Mouse (Mus musculus) left cerebral cortex, postnatal 36 days (tissue): Measurements from ENCODE around the gene Shisa5. TPM values are rescaled to one million over a fixed set of nuclear protein-coding genes. Genes with fewer than 3 reads are reported as not detected.
A peak's percentile ranks its signal among the peaks of the same experiment; 100 is the strongest.

Source experiments
- DNase-seq, 2 experiments: peaks; one replicate each; pipeline ENCODE4 v3.0.0; 2021 to 2022; ENCODE audit warnings: low spot score in 2 of 2, mixed read lengths in 1 of 2
- intact Hi-C: fragments of 180-260 bp; cut with DNase I; formaldehyde crosslinking; loops from one replicate; pipeline ENCODE4 v1.15.1; 2025
- total RNA-seq, 2 experiments: library from RNA; stranded (reverse); gene quantifications; 2 replicates each; pipeline ENCODE4 v1.2.3; 2021

Shisa5 gene
- total RNA-seq, 2 experiments from 2014 or later: 63.9 to 74.8 TPM

- intact Hi-C loops: no loop called here
- no peak for DNase-seq
Observed at GRCm38 (mm10) chr9:109080516-109080915, 42.2 kb downstream of the Shisa5 start.

- intact Hi-C loops: no loop called here
- DNase-seq: no peak
Observed at GRCm38 (mm10) chr9:109081749-109082123, 43.4 kb downstream of the Shisa5 start.

GRCm38 (mm10) chr9:109082124-109082800 lies 43.9 kb downstream of the Shisa5 start, which contains the start of the genes Ccdc51 and Tma7:
Gene Ccdc51 (plus strand): TSS chr9:109082493.
Gene Tma7 (minus strand): TSS chr9:109082587.
- intact Hi-C loops: no loop called here
- peak; percentile 86 to 89 for DNase-seq

GRCm38 (mm10) chr9:109084922-109085321 lies 46.6 kb downstream of the Shisa5 start:
- DNase-seq: no peak
- intact Hi-C loops: loop anchor here (5.0 kb wide), 1 partner anchor 777 kb away; no protein-coding TSS in a partner anchor

GRCm38 (mm10) chr9:109087987-109088386 lies 49.6 kb downstream of the Shisa5 start:
- intact Hi-C loops: loop anchor here (2.0 to 5.0 kb wide), 2 partner anchors 35 to 774 kb away; no protein-coding TSS in a partner anchor
- peak; percentile 26 to 31 for DNase-seq

DNA sequence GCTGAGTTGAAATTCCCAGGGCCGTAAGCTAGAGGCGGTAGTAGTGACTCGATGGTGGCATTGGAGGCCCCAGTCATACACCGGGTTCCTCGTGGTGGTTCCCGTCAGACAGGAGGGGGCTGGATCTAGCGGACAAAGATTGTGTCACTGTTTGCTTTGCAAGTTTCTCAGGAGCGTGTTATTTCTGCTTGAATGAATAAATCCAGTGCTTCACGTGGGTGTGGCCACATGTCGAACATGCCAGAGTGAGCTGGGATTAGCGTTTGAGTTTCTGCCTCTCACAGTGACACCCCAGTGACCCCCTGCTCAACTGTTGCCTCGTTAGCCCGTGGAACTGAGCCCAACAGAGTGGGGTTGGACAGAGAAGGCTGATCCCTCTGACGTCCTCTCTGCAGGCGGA lies 52.1 kb downstream of the Shisa5 start:
- intact Hi-C loops: loop anchor here (10.0 kb wide), 1 partner anchor 744 kb away; the partner anchor contains the start of gene Nme6
- peak in 1 of 2 experiments; percentile 26 for DNase-seq

- DNase-seq: no peak
- intact Hi-C loops: loop anchor here (10.0 kb wide), 1 partner anchor 743 kb away; the partner anchor contains the start of gene Nme6
Observed at GRCm38 (mm10) chr9:109091802-109092201, 53.4 kb downstream of the Shisa5 start.

DNA sequence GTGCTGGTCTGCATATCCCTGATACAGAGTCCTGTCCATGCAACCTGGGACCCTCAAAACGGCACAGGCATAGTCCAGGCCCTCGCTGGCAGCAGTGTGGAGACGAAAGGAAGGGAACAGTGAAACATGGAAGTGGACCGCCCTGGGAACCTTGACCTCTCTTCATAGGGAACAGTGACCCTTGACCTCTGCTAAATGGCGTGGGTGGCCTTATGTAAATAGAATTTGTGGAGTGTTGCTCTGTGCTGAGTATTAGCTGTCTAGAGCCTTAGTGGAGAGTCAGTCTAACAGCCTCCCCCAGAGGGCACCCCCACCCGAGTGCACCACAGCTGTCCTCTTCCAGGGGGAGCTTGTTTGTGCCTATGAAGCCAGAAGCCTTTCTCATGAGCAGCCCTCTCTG lies 54.4 kb downstream of the Shisa5 start:
- no peak for DNase-seq
- intact Hi-C loops: loop anchor here (10.0 kb wide), 1 partner anchor 742 kb away; the partner anchor contains the start of gene Nme6

GRCm38 (mm10) chr9:109093786-109094552 lies 55.6 kb downstream of the Shisa5 start:
- no peak for DNase-seq
- intact Hi-C loops: loop anchor here (10.0 kb wide), 1 partner anchor 741 kb away; the partner anchor contains the start of gene Nme6

DNA sequence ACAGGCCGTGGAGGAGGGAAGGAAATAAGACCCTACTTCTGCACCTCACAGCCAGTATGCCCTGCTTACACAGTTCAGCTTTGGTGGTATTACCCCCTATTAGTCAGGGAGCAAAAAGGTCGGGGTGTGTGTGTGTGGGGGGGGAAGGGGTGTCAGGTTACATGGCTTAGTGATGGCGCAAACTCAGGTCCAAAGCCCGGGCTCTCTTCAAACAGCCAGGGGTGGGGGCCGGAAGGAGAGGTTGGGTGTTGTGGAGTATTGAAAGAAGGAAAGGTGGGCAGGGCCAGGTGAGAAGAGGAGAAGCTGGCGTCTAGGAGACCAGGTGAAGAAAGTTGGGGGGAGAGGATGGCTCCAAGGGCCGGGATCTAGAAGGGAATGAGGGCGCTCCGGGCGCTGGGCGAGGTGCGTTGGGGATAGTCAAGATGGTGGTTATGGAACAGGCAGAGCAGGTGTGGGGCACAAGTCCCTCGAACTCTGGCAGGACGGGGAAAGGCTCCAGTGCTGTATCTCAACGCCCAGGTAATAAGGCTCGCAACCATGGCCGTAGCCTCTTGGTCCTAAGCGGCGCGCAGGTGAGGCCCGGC lies 56.3 kb downstream of the Shisa5 start:
- intact Hi-C loops: loop anchor here (10.0 kb wide), 1 partner anchor 740 kb away; the partner anchor contains the start of gene Nme6
- no peak for DNase-seq

DNA sequence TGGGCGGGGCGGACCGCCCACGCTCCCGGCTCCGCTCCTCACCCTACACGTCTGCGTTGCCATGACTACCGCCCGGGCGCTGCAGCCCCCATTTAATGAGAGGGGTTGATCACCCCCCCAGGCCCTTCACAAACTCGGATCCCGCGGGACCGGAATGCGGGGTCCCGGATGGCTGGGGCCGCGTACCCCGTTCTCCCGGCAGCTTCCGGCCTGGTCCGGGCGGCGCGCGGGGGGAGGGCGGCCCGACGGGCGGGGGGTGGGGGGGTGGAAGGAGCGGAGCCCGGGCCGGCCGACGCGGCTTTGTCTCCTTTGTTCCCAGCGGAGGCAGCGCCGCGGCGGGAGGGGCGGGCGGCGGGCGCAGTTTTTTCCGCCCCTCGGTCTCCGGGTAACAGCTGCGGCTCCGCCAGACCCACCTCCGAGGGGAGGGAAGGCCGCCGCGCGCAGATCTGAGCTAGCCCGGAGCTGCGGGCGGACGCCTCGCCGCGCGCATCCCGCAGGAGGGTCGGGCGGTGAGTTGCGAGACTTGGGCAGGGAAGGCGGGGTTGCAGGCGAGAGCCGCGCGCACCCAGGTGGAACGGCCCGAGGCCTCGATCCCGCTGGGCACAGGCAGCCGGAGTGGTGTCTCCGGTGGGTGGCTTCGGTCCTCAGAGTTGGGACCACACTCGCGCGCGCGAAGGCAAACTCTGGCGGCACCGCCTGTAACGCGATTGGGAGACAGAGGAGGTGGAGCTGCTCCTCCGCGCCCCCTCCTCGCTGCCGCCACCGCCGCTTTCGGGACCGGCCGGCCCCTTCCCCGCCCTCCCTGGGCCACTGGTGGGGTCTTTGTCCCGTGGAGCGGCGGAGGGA lies 57.0 kb downstream of the Shisa5 start, which contains the start of gene Plxnb1:
Plxnb1 (plus strand) TSS at position 253 of the 846 bp plus-strand sequence.
- intact Hi-C loops: loop anchor here (10.0 kb wide), 1 partner anchor 739 kb away; the partner anchor contains the start of gene Nme6
- peak; percentile 69 to 71 for DNase-seq

- no peak for DNase-seq
- intact Hi-C loops: loop anchor here (10.0 kb wide), 1 partner anchor 739 kb away; the partner anchor contains the start of gene Nme6
Observed at GRCm38 (mm10) chr9:109096251-109096661, 57.9 kb downstream of the Shisa5 start.

GRCm38 (mm10) chr9:109096856-109097255 lies 58.5 kb downstream of the Shisa5 start:
- intact Hi-C loops: loop anchor here (10.0 kb wide), 1 partner anchor 738 kb away; the partner anchor contains the start of gene Nme6
- no peak for DNase-seq

DNA sequence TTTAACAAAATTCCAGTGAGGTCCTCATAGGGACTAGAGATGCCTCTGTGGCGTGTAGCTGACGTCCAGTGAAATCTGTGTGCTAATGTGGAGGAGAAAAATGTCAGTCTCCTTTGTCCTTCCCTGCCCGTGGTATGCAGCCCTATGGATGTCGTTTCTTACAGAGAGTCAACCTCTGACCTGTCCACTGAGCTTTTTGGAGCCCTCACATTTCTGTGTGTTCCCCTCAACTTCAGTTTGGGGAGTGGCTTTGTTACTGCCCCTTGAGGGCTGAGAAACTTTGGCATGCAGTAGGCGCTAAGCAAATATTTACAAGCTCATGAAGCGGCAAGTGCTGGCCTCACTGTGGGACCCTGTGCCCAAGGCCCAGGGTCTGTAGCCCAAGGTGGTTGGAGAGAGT lies 58.9 kb downstream of the Shisa5 start:
- DNase-seq: no peak
- intact Hi-C loops: loop anchor here (10.0 kb wide), 1 partner anchor 738 kb away; the partner anchor contains the start of gene Nme6

DNA sequence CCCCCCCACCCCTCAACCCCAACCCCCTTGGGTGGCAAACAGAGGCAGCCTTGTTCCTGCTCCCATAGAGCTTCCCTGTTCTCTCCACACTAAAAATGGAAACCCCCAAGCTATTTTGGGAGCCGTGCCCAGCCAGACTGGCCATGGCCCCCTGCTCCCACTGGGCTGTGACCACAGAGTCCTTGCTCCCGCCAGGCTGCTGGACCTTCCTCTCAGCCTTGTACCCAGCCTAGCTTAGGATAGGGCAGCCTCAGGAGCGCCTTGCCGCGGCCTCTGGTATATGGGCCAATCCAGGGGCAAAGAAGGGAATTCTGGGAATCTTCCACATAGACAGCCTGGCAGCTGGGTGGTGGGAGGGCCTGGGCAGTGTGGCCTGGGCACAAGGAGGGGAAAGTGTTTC lies 59.5 kb downstream of the Shisa5 start:
- intact Hi-C loops: loop anchor here (10.0 kb wide), 1 partner anchor 737 kb away; the partner anchor contains the start of gene Nme6
- peak; percentile 54 to 58 for DNase-seq

DNA sequence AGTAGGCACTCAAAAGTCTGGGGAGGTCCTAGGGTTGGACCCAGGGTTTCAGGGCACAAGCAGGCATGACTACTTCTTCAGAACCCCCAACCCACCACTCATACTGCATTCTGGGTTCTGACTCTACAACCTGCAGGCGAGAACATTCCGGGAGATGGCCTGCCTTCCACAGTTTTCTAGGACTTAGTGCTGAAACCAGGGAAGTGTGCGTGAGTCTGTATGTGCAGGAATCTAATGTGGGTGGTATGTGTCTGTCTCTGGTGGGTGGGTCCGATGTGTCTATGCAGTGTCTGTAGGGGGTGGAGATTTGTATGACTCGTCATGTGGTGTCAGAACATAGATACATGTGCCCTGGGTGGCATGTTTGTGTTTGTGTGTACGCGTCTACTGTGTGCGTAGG lies 60.0 kb downstream of the Shisa5 start:
- no peak for DNase-seq
- intact Hi-C loops: loop anchor here (10.0 kb wide), 1 partner anchor 736 kb away; the partner anchor contains the start of gene Nme6

- peak; percentile 26 to 31 for DNase-seq
- intact Hi-C loops: loop anchor here (10.0 kb wide), 1 partner anchor 736 kb away; the partner anchor contains the start of gene Nme6
Observed at GRCm38 (mm10) chr9:109098969-109099368, 60.6 kb downstream of the Shisa5 start.

DNA sequence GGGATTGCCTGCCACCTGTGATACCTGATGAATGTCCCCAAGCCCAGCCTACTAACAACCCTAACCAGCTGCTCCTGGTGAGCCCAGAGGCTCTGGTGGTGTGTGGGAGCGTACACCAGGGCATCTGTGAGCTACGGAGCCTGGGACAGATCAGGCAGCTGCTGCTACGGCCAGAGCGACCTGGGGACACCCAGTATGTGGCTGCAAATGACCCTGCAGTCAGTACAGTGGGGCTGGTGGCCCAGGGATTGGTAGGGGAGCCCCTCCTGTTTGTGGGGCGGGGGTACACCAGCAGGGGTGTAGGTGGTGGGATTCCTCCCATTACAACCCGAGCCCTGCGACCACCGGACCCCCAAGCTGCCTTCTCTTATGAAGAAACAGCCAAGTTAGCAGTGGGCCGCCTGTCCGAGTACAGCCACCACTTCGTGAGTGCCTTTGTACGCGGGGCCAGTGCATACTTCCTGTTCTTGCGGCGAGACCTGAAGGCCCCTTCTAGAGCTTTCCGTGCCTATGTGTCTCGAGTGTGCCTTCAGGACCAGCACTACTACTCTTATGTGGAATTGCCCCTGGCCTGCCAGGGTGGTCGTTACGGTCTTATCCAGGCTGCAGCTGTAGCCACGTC lies 62.1 kb downstream of the Shisa5 start:
- intact Hi-C loops: no loop called here

More for the DNA sequence above, 62.1 kb downstream of the Shisa5 start:
- DNase-seq: no peak
